Mouse (Mus musculus) liver, adult 2 months (tissue): ENCODE measurements at regions not wholly inside any gene's neighbourhood (a gene's known extent, or its start where the extent isn't known, plus 50 kb on each side); places are given as distances from the start of the nearest gene placed in this dataset.

Experiments
- DNase-seq: peaks from one replicate; pipeline ENCODE4 v3.0.0-alpha.2; 2011; ENCODE audit warnings: low read depth, low spot score; ENCODE audit errors: extremely low read depth
- H3K27ac ChIP-seq: fragments of 200-500 bp; replicated peaks from 2 replicates; pipeline ENCODE4 v1.5.1; 2012; ENCODE audit warnings: low read depth, mild to moderate bottlenecking, control low read depth, inconsistent platforms, low read length; ENCODE audit not compliant: insufficient read depth
- H3K27me3 ChIP-seq: fragments of 200-500 bp; 2 replicates; pipeline ENCODE4 v1.6.1; 2012; ENCODE audit warnings: mild to moderate bottlenecking, moderate library complexity, low read length, inconsistent platforms; ENCODE audit not compliant: control insufficient read depth, insufficient read depth
- H3K36me3 ChIP-seq: fragments of 200-500 bp; 2 replicates; pipeline ENCODE4 v1.6.1; 2012; ENCODE audit warnings: low read length, inconsistent platforms; ENCODE audit not compliant: control insufficient read depth, insufficient read depth
- H3K4me1 ChIP-seq: fragments of 200-500 bp; 2 replicates; pipeline ENCODE4 v1.6.1; 2011; ENCODE audit warnings: low read length; ENCODE audit not compliant: control insufficient read depth, insufficient read depth
- H3K4me3 ChIP-seq: fragments of 200-500 bp; 2 replicates; pipeline ENCODE4 v1.5.1; 2011; ENCODE audit warnings: low read depth, mild to moderate bottlenecking, control low read depth, low read length, moderate library complexity; ENCODE audit not compliant: insufficient read depth
- H3K79me2 ChIP-seq: fragments of 200-500 bp; 2 replicates; pipeline ENCODE4 v1.6.1; 2012; ENCODE audit warnings: inconsistent platforms, mild to moderate bottlenecking, low read length, moderate library complexity; ENCODE audit not compliant: control insufficient read depth, insufficient read depth
- H3K9ac ChIP-seq: fragments of 200-500 bp; 2 replicates; pipeline ENCODE4 v1.6.1; 2012; ENCODE audit warnings: low read depth, mild to moderate bottlenecking, control low read depth, inconsistent platforms, low read length
- CTCF ChIP-seq: fragments of 200-500 bp; IDR thresholded peaks from 2 replicates; pipeline ENCODE4 v1.5.1; 2011; ENCODE audit warnings: low read depth, low read length, control low read depth
- POLR2A ChIP-seq: fragments of 200-500 bp; IDR thresholded peaks from 2 replicates; pipeline ENCODE4 v1.6.1; 2011; ENCODE audit warnings: low read length, control low read depth; ENCODE audit not compliant: insufficient read depth; ENCODE audit errors: extremely low read depth
- WGBS: fragments of 180-500 bp; shearing (Covaris S2); methylation state at CpG from one replicate; pipeline ENCODE4 v1.1.7; 2018; 5-methylcytosine and 5-hydroxymethylcytosine counted together

DNA sequence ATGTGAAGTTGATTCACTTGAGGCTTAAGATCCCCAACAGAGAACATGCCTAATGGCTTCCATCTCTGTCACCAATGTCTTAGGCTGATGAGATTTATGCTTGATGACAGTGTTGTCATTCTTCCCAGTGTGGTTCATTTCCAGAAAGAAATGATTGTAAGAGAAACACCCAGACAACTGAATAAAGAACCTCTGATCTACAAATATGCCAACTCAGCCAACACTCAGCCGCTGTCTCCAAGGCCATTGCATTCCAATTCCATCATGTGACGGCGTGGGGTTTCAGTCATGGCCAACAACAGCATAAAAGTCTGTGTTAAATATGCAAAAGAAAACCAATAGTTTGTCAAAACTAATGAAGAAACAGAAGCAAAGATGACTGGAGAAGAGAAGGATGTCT is 230.7 kb upstream of the Gm21798 start:
- Histone ChIP-seq H3K4me1 (no peaks in the 10 kb centered on the region), H3K79me2 (no peaks in the 10 kb centered on the region), H3K27me3 (no peaks in the 10 kb centered on the region), H3K36me3 (no peaks in the 10 kb centered on the region), H3K4me3 (no peak overlapping the region), H3K9ac (no peak overlapping the region), H3K27ac (no peak overlapping the region)
- DNase-seq: no peak
- 89% methylated on average over 3 of the region's 3 CpGs for WGBS
- TF ChIP-seq CTCF: no peak
- TF ChIP-seq POLR2A: no peak

DNA sequence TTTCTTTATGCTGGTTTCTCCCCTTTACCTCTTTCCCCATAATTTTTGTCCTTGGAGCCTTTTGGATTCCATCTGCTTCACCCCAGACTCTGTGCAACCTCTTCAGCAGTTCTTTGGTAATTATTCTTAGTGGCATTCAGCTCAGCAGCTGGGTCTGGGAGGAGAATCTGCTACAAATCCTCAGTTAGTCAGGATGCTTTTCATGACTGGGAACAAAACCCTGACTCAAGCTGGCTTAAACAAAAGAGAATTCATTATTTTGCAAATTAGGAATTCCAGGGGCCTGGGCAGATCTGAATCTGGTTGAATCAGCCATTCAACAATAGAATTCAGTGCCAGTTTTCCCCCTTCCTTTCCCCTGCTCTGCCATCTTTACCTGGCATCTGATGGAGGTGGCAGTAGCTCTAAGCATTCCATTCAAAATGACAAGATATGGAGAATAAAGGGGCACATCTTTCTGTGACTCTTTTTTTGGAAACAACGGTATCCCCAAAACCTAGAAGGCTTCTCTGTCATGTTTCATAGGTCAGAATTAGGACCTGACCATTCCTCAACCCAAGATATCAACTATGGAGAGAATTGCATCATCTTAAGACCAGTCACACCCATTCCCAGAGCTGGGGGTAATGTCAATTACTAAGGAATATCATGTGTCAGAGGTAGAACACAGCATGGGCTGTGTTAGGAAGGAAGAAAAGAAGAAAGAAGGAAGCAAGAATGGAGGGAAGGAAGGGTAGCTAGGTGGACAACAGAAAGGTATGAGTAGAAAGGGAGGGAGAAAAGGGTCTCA is 227.2 kb upstream of the Gm21798 start:
- Histone ChIP-seq H3K4me3 (no peak overlapping the region), H3K4me1 (no peaks in the 10 kb centered on the region), H3K36me3 (no peaks in the 10 kb centered on the region), H3K9ac (no peak overlapping the region), H3K27ac (no peak overlapping the region), H3K79me2 (no peaks in the 10 kb centered on the region), H3K27me3 (no peaks in the 10 kb centered on the region)
- no peak for TF ChIP-seq CTCF
- TF ChIP-seq POLR2A: no peak
- 41% methylated on average over 1 of the region's 1 CpGs for WGBS
- no peak for DNase-seq

DNA sequence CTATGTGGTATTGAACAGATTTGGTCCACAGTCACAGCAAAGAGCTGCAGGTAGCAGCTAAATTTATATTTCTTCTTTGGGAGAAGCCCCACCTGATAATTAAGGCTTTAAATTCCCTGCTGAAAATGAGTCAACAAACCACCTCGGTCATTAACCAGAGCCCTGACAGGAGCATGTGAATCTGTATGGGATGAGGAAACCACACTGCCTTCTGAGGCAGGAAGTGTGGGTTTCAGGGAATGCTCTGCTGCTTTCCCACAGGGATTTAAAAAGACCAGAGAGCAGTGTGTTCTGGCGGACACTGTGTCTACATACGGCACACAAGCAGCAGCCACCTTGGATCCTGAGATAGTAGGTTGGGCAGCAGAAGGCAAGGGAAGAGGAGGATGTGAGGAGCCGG is 204.0 kb upstream of the Gm21798 start:
- Histone ChIP-seq H3K4me1 (no peaks in the 10 kb centered on the region), H3K9ac (no peak overlapping the region), H3K27me3 (no peaks in the 10 kb centered on the region), H3K36me3 (no peaks in the 10 kb centered on the region), H3K4me3 (no peak overlapping the region), H3K79me2 (no peaks in the 10 kb centered on the region), H3K27ac (no peak overlapping the region)
- 55% methylated on average over 4 of the region's 4 CpGs for WGBS
- no peak for DNase-seq
- no peak for TF ChIP-seq CTCF
- no peak for TF ChIP-seq POLR2A

DNA sequence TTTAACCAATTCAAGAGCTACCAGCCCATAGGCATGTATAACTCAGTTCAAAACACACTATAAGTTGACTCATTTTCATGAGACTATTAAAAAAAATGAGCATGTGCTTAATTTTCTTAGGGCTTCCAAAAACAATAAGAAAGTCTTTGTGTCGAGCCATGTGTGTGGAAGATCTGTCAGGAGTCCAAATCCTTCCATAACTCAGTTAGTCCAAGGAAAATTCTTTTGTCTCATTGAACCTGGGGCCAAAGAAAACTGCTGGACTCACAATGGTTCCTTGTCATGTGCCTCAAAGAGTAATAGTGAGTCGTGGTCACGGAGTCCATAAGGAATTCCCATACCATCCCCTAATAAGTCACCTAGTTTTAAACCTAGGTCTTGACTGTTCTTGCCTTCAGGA is 199.0 kb upstream of the Gm21798 start:
- Histone ChIP-seq H3K79me2 (no peaks in the 10 kb centered on the region), H3K27ac (no peak overlapping the region), H3K9ac (no peak overlapping the region), H3K4me1 (no peaks in the 10 kb centered on the region), H3K4me3 (no peak overlapping the region), H3K27me3 (no peaks in the 10 kb centered on the region), H3K36me3 (no peaks in the 10 kb centered on the region)
- TF ChIP-seq CTCF (no peak), POLR2A (no peak)
- DNase-seq: no peak
- WGBS: 85% methylated on average over 3 of the region's 3 CpGs

DNA sequence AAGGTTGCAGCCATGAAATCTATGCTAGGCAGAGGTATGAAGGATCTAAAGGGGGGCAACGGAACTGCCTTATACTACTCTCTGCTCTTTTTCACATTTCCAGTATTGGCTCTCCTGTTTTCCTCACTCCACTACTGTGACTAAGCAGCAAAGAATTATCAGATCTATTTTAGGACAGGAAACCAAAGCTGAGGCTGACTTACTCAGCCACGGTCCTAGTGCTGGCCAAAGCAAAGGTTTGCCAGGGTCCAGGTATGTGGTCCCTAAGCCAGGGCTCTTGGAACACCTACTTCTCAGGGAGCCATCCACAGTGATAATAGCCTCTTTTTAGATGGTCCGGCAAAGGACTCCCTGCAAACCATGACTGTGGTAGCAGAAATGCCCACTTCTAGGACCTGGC is 195.6 kb upstream of the Gm21798 start:
- WGBS: 84% methylated on average over 3 of the region's 3 CpGs
- no peaks in the 10 kb centered on the region for H3K27me3 ChIP-seq
- no peak for DNase-seq
- TF ChIP-seq CTCF (no peak), POLR2A (no peak)
- H3K4me1 ChIP-seq: no peaks in the 10 kb centered on the region
- H3K79me2 ChIP-seq: no peaks in the 10 kb centered on the region
- H3K27ac ChIP-seq: no peak overlapping the region
- no peak overlapping the region for H3K4me3 ChIP-seq
- H3K9ac ChIP-seq: no peak overlapping the region
- no peaks in the 10 kb centered on the region for H3K36me3 ChIP-seq

DNA sequence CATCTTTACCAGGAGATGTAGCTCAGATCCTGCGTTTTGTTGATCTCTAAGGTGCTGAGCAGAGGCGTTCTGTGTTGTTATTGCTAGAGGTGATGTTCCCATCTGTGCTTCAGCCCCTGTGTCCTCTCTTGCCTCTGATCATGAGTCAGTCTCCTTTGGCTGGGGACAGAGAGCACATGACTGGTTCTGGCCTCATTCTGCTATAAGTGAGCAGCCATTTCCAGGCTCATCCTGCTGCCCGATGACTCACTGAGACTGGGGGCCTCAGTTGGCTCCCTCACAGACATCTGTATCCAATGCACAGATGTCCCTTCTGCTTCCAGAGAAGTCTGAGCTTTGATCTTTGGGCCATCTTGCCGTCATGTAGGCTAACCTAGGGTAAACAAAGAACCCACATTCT is 194.9 kb upstream of the Gm21798 start:
- Histone ChIP-seq H3K27me3 (no peaks in the 10 kb centered on the region), H3K9ac (no peak overlapping the region), H3K36me3 (no peaks in the 10 kb centered on the region), H3K79me2 (no peaks in the 10 kb centered on the region), H3K4me1 (no peaks in the 10 kb centered on the region), H3K27ac (no peak overlapping the region), H3K4me3 (no peak overlapping the region)
- no peak for TF ChIP-seq POLR2A
- no peak for TF ChIP-seq CTCF
- no peak for DNase-seq
- 84% methylated on average over 4 of the region's 4 CpGs for WGBS
